Mouse (Mus musculus) lung, embryonic 16.5 days (tissue): Measurements from ENCODE around the gene Aebp2. TPM values are rescaled to one million over a fixed set of nuclear protein-coding genes. Genes with fewer than 3 reads are reported as not detected.

Experiments used
- ATAC-seq: fragments of 200-750 bp; cut with Nextera tagmentation; 2 replicates; pipeline ENCODE4 v1.8.0; 2017; ENCODE audit warnings: low read depth, mild to moderate bottlenecking, moderate library complexity
- H3K27ac ChIP-seq: fragments of 300-500 bp; sonication (generic); 2 replicates; pipeline ENCODE4 v1.5.1; 2014; ENCODE audit warnings: mild to moderate bottlenecking, control low read depth, low read length
- H3K27me3 ChIP-seq: fragments of 300-500 bp; sonication (generic); 2 replicates; pipeline ENCODE4 v1.6.1; 2014; ENCODE audit warnings: low read depth, low read length, mixed read lengths; ENCODE audit not compliant: control insufficient read depth, insufficient read depth
- H3K36me3 ChIP-seq: fragments of 300-500 bp; sonication (generic); 2 replicates; pipeline ENCODE4 v1.6.1; 2014; ENCODE audit warnings: low read length; ENCODE audit not compliant: control insufficient read depth, insufficient read depth
- H3K4me1 ChIP-seq: fragments of 300-500 bp; sonication (generic); replicated peaks from 2 replicates; pipeline ENCODE4 v1.6.1; 2014; ENCODE audit warnings: low read length, mixed read lengths; ENCODE audit not compliant: control insufficient read depth, insufficient read depth
- H3K4me2 ChIP-seq: fragments of 300-500 bp; sonication (generic); 2 replicates; pipeline ENCODE4 v1.6.1; 2014; ENCODE audit warnings: low read depth, low read length, control low read depth
- H3K4me3 ChIP-seq: fragments of 300-500 bp; sonication (generic); 2 replicates; pipeline ENCODE4 v1.5.1; 2014; ENCODE audit warnings: mild to moderate bottlenecking, low read length, control low read depth
- H3K9ac ChIP-seq: fragments of 300-500 bp; sonication (generic); 2 replicates; pipeline ENCODE4 v1.6.1; 2014; ENCODE audit warnings: low read length, control low read depth
- H3K9me3 ChIP-seq: fragments of 300-500 bp; sonication (generic); 2 replicates; pipeline ENCODE4 v1.6.1; 2016; ENCODE audit warnings: low read length; ENCODE audit not compliant: control insufficient read depth
- WGBS: fragments of 180-500 bp; shearing (Covaris S2); extraction: QIAGEN DNeasy Blood & Tissue Kit; methylation state at CpG from one replicate; pipeline ENCODE4 v1.1.7; 2014; 5-methylcytosine and 5-hydroxymethylcytosine counted together
- polyA plus RNA-seq: library from polyadenylated mRNA; unstranded; fragments of >200 nt; fragmentation: Nextera tagmentation; extraction: Ambion mirVana; gene quantifications from 2 replicates; pipeline ENCODE4 v1.2.1, GENCODE M21; 2015

Aebp2 gene
- polyA plus RNA-seq, 1 experiment from 2014 or later = 9.9 TPM

DNA sequence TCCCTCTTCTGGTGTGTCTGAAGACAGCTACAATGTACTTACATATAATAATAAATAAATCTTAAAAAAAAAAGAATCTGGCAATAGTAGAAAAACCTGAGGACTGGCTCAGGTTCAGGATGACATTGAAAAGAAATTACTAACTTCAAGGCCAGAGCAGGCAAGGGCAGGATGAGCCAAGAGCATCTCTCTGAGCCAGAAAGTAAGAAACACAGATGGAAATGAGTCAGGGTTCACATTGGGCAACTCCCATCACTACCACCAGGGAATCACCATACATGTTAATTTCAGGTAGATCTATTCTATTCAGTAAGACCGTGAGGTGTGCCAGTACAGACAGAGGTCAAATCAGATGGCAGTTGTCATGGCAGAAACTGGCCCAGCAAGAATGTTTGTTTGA, 76.1 kb downstream of the Aebp2 start:
- H3K4me3 ChIP-seq = no peak overlapping the region
- H3K27me3 ChIP-seq = no peaks in the 10 kb centered on the region
- no peaks in the 10 kb centered on the region for H3K36me3 ChIP-seq
- no peak overlapping the region for H3K4me2 ChIP-seq
- H3K9ac ChIP-seq = no peak overlapping the region
- no peaks in the 10 kb centered on the region for H3K9me3 ChIP-seq
- no peaks in the 10 kb centered on the region for H3K4me1 ChIP-seq
- WGBS = 84% methylated on average over 1 of the region's 1 CpGs
- H3K27ac ChIP-seq = no peak overlapping the region
- no peak for ATAC-seq

DNA sequence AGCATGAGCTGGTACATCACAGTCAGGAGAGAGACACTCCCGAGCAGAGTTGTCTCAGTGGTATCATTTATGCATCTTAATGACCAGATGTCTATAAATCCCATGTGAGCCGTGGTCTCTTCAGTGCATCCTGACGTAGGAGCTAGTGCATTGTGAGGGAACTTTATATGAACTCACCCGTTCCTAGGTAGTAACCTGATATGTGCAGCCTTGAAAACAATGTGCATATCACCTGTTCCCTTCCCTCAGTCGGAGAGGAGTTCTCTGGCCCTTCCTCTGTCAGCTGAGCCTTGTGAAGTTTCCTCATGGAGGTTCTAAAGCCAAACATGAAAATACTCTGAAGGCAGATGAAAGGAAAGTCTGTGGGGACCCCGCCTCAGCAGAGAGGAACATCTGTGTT, 78.8 kb downstream of the Aebp2 start:
- Histone ChIP-seq H3K4me3 (no peak overlapping the region), H3K27ac (no peak overlapping the region), H3K4me2 (no peak overlapping the region), H3K9me3 (no peaks in the 10 kb centered on the region), H3K4me1 (no peaks in the 10 kb centered on the region), H3K27me3 (no peaks in the 10 kb centered on the region), H3K36me3 (no peaks in the 10 kb centered on the region), H3K9ac (no peak overlapping the region)
- 70% methylated on average over 6 of the region's 6 CpGs for WGBS
- no peak for ATAC-seq

- H3K4me2 ChIP-seq = no peak overlapping the region
- WGBS = 88% methylated on average over 10 of the region's 10 CpGs
These were observed 82.7 kb downstream of the Aebp2 start for GRCm38 (mm10) chr6:140705132-140705531.

GRCm38 (mm10) chr6:140706056-140706455, 83.6 kb downstream of the Aebp2 start:
- no peak overlapping the region for H3K27ac ChIP-seq
- H3K9ac ChIP-seq = no peak overlapping the region
- no peaks in the 10 kb centered on the region for H3K9me3 ChIP-seq
- H3K4me2 ChIP-seq = no peak overlapping the region
- WGBS = 86% methylated on average over 5 of the region's 5 CpGs
- H3K4me1 ChIP-seq = no peaks in the 10 kb centered on the region
- H3K27me3 ChIP-seq = no peaks in the 10 kb centered on the region
- H3K36me3 ChIP-seq = no peaks in the 10 kb centered on the region
- no peak for ATAC-seq
- H3K4me3 ChIP-seq = no peak overlapping the region

More at GRCm38 (mm10) chr6:140705132-140705531, 82.7 kb downstream of the Aebp2 start:
- Histone ChIP-seq H3K27ac (no peak overlapping the region), H3K9ac (no peak overlapping the region), H3K4me1 (no peaks in the 10 kb centered on the region), H3K4me3 (no peak overlapping the region), H3K27me3 (no peaks in the 10 kb centered on the region), H3K36me3 (no peaks in the 10 kb centered on the region), H3K9me3 (no peaks in the 10 kb centered on the region)
- no peak for ATAC-seq

GRCm38 (mm10) chr6:140708059-140708458, 85.6 kb downstream of the Aebp2 start:
- 54% methylated on average over 10 of the region's 10 CpGs for WGBS
- Histone ChIP-seq H3K27me3 (no peaks in the 10 kb centered on the region), H3K4me3 (no peak overlapping the region), H3K4me2 (no peak overlapping the region), H3K27ac (no peak overlapping the region), H3K9me3 (no peaks in the 10 kb centered on the region), H3K9ac (no peak overlapping the region), H3K36me3 (no peaks in the 10 kb centered on the region), H3K4me1 (peaks cover 3% of the 10 kb centered on the region; the same call in 1 of the 2 replicates)
- ATAC-seq = no peak

GRCm38 (mm10) chr6:140709415-140710107, 87.1 kb downstream of the Aebp2 start:
- ATAC-seq = no peak
- H3K36me3 ChIP-seq = no peaks in the 10 kb centered on the region
- no peaks in the 10 kb centered on the region for H3K27me3 ChIP-seq
- H3K4me3 ChIP-seq = no peak overlapping the region
- no peak overlapping the region for H3K4me2 ChIP-seq
- H3K4me1 ChIP-seq = peaks cover 3% of the 10 kb centered on the region; the same call in 1 of the 2 replicates
- no peaks in the 10 kb centered on the region for H3K9me3 ChIP-seq
- no peak overlapping the region for H3K27ac ChIP-seq
- WGBS = 82% methylated on average over 6 of the region's 6 CpGs
- no peak overlapping the region for H3K9ac ChIP-seq

- ATAC-seq = no peak
- 2% methylated on average over 11 of the region's 11 CpGs for WGBS
- no peaks in the 10 kb centered on the region for H3K9me3 ChIP-seq
- no peak overlapping the region for H3K27ac ChIP-seq
- no peaks in the 10 kb centered on the region for H3K36me3 ChIP-seq
- no peak overlapping the region for H3K9ac ChIP-seq
- H3K4me1 ChIP-seq = peaks cover 3% of the 10 kb centered on the region; the same call in 1 of the 2 replicates
- no peak overlapping the region for H3K4me2 ChIP-seq
- H3K27me3 ChIP-seq = no peaks in the 10 kb centered on the region
- no peak overlapping the region for H3K4me3 ChIP-seq
These were observed 90.3 kb downstream of the Aebp2 start for GRCm38 (mm10) chr6:140712754-140713153.

DNA sequence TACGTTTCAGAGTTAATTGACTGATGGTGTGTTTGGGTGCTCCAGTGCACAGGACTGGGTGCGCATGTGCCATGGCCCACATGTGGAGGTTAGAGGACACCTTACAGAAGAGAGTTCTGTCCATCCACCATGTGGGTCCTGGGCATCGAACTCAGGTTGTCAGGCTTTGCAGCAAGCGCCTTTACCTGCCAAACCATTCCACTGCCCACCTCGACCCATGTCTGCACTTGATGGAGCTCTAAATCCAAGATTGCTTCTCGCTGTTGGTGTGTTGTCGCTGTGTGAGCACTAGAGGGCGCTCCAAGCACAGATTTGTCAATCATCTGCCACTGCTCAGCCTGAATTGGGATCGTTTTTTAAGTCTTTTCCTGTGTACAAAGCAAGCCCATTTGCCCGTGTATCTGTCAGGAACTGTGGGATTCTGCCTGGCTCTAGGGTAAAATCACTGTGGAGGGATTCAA, 92.5 kb downstream of the Aebp2 start:
- H3K27ac ChIP-seq = no peak overlapping the region
- peaks cover 3% of the 10 kb centered on the region; the same call in 1 of the 2 replicates for H3K4me1 ChIP-seq
- no peaks in the 10 kb centered on the region for H3K27me3 ChIP-seq
- H3K4me2 ChIP-seq = peak overlapping the region; percentile 20; the same call in 1 of the 2 replicates
- peak; percentile 60 for ATAC-seq
- H3K9ac ChIP-seq = no peak overlapping the region
- WGBS = 19% methylated on average over 10 of the region's 10 CpGs
- no peaks in the 10 kb centered on the region for H3K9me3 ChIP-seq
- no peaks in the 10 kb centered on the region for H3K36me3 ChIP-seq
- H3K4me3 ChIP-seq = no peak overlapping the region

DNA sequence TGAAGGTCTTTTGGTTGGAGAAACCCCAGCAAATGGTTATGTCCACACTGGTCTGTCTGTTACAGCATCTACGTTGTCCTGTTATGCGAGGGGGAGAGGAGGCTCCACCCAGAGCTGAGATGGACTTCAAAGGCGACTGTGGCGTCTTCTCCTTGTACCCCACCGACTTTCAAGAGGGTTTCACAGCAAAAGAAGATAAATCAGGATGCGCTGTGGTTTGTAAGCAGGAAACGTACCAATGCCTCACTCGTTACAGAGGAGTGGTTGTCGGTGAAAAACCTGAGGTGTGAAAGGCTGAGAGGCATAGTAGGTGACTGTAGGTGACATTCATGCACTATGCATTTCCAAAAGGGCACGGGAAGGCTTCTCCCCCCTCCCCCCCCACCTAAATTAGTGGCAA, 99.6 kb downstream of the Aebp2 start:
- Histone ChIP-seq H3K4me1 (no peaks in the 10 kb centered on the region), H3K9ac (no peak overlapping the region), H3K4me3 (no peak overlapping the region), H3K9me3 (no peaks in the 10 kb centered on the region), H3K36me3 (no peaks in the 10 kb centered on the region), H3K27ac (no peak overlapping the region), H3K4me2 (no peak overlapping the region), H3K27me3 (no peaks in the 10 kb centered on the region)
- 56% methylated on average over 10 of the region's 10 CpGs for whole genome bisulfite sequencing
- no peak for ATAC-seq
